ENCODE assay signal across 22 mouse cellular contexts in the genomic region with DNA sequence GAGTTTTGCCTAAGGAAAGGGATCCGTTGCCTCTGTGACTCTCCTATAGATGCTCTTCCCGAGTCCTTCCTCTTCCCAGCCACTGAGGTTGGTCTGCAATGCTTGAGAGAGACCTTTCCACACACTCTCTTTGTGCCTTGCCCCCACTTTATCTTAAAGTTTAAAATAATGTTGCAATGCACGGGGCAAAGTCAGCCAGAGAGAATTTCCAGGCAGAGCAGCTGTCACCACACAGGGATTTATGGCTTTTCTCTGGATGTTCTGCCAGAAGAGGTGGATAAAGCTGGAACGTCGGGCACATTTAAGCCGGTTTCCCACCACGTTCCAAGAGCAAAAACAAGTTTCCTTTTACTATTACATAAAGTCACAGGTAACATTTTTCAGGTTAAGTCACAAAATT. TPM values are rescaled to one million over a fixed set of nuclear protein-coding genes. Genes with fewer than 3 reads are reported as not detected.
DNase-seq lines count a peak whose midpoint lies in the region; ATAC-seq and TF ChIP-seq lines count a peak whose summit lies in the region.
"Had no signal": no experiment of that assay in that cellular context is flagged by ENCODE, and none has a peak within 500 bp of the region (broad histone marks: within the 10 kb centered on the region; RNA-seq: fewer than 3 reads in every experiment).

No protein-coding gene starts in this region.

- no peaks in the 10 kb centered on the region for H3K79me2 ChIP-seq in C2C12 (ENCODE audit: control insufficient read depth, insufficient read depth)

- peaks cover 43% of the 10 kb centered on the region for H3K27me3 ChIP-seq in C2C12 (ENCODE audit: control insufficient read depth, insufficient read depth, insufficient read length)
- H3K27me3 ChIP-seq in stomach, embryonic 15.5 days (replicated peaks), result no peaks in the 10 kb centered on the region

- peak; percentile 22 for DNase-seq in kidney, adult 18-20 months
- DNase-seq in kidney, adult 11 months, result no peak
- DNase-seq in adrenal gland, postnatal 14 days, result peak; percentile 38
- no peak for DNase-seq in spleen, adult 18-20 months
- DNase-seq in spleen, postnatal 14 days (ENCODE audit: low spot score in 2 of 2), result no peak
- DNase-seq: cerebellum, adult 8-10 months; gastrocnemius, adult 2 months; kidney, postnatal 14 days; layer of hippocampus, adult 9-11 months; liver, embryonic 13.5 days; right cerebral cortex, postnatal 25 days had no signal

- no peaks in the 10 kb centered on the region for H3K36me3 ChIP-seq in C2C12 (ENCODE audit: control insufficient read depth, insufficient read depth)
- no peaks in the 10 kb centered on the region for H3K36me3 ChIP-seq in stomach, embryonic 15.5 days
- H3K36me3 ChIP-seq: liver, embryonic 13.5 days had no signal

- H3K9ac ChIP-seq in stomach, embryonic 15.5 days, result no peak overlapping the region
- H3K9ac ChIP-seq: liver, embryonic 13.5 days had no signal

- peak overlapping the region; percentile 38 for H3K27ac ChIP-seq in stomach, embryonic 15.5 days
- H3K27ac ChIP-seq: gastrocnemius, adult 2 months; liver, embryonic 13.5 days had no signal

- no peak overlapping the region for H3K4me2 ChIP-seq in stomach, embryonic 15.5 days
- H3K4me2 ChIP-seq: liver, embryonic 13.5 days had no signal

- TF ChIP-seq CTCF in C2C12 (IDR thresholded peaks at IDR 0.05; ENCODE audit: control insufficient read depth, insufficient read depth, insufficient read length), result no peak

- H3ac ChIP-seq in C2C12 (ENCODE audit: control insufficient read depth, insufficient read length, low read depth), result no peak overlapping the region

- peaks cover 10% of the 10 kb centered on the region; the same call in 1 of the 2 replicates for H3K4me1 ChIP-seq in stomach, embryonic 15.5 days
- H3K4me1 ChIP-seq: liver, embryonic 13.5 days had no signal

- no peaks in the 10 kb centered on the region for H3K79me3 ChIP-seq in C2C12 (ENCODE audit: low read depth)

- no peaks in the 10 kb centered on the region for H3K9me3 ChIP-seq in stomach, embryonic 15.5 days
- H3K9me3 ChIP-seq: liver, embryonic 13.5 days had no signal

- no peak for ATAC-seq in stomach, embryonic 15.5 days (ENCODE audit: insufficient read depth, low FRiP score, low read depth)
- ATAC-seq: activated CD4-positive, CD25-positive, alpha-beta regulatory T cell, adult 4 months; forebrain, embryonic 16.5 days; lung, postnatal 0 days had no signal

- 30% methylated on average over 7 of the region's 7 CpGs for WGBS in stomach, embryonic 15.5 days

- H3K4me3 ChIP-seq in C2C12 (ENCODE audit: insufficient read depth, poor library complexity, severe bottlenecking), result no peak overlapping the region
- H3K4me3 ChIP-seq in stomach, embryonic 15.5 days (replicated peaks), result no peak overlapping the region
- H3K4me3 ChIP-seq: gastrocnemius, adult 2 months; liver, embryonic 13.5 days had no signal

TF ChIP-seq in C2C12, 6 proteins besides CTCF, POLR2A, EP300 and RAD21:
- TF ChIP-seq MYOG (IDR thresholded peaks at IDR 0.05; ENCODE audit: control insufficient read depth, extremely low read depth, insufficient read length) (no peak), CEBPB (IDR thresholded peaks at IDR 0.05; ENCODE audit: low read depth) (peak; percentile 46)

RNA-seq across cellular contexts. Expression of a gene that starts 27.1 kb away (rescaled TPM):
- 0.73 TPM for polyA plus RNA-seq in C2C12 (2012; fragmentation: generic; extraction: Trizol)
- 76.0 and 81.6 TPM in 2 replicates for total RNA-seq in adrenal gland, postnatal 14 days (2021)
- 113 and 130 TPM in 2 replicates for polyA plus RNA-seq in stomach, embryonic 15.5 days (2015; fragmentation: Nextera tagmentation; extraction: Ambion mirVana)
- total RNA-seq: CH12.LX; megakaryocyte-erythroid progenitor cell, adult 5-6 weeks had no signal
- polyA plus RNA-seq: activated CD4-positive, CD25-positive, alpha-beta regulatory T cell, adult 4 months had no signal

RNA-seq across cellular contexts. Expression of a gene that starts 40.9 kb away (rescaled TPM):
- polyA plus RNA-seq in C2C12 (2012; fragmentation: generic; extraction: Trizol), result not detected
- not detected in 2 replicates for total RNA-seq in adrenal gland, postnatal 14 days (2021)
- polyA plus RNA-seq in stomach, embryonic 15.5 days (2015; fragmentation: Nextera tagmentation; extraction: Ambion mirVana), result not detected in 2 replicates
- total RNA-seq: CH12.LX; gastrocnemius, adult 2 months; hematopoietic stem cell, adult 5-6 weeks; left cerebral cortex, postnatal 25 days; megakaryocyte-erythroid progenitor cell, adult 5-6 weeks; midbrain, postnatal 0 days had no signal
- polyA plus RNA-seq: activated CD4-positive, CD25-positive, alpha-beta regulatory T cell, adult 4 months; forebrain, embryonic 16.5 days; liver, embryonic 13.5 days; lung, postnatal 0 days; midbrain, postnatal 0 days; neural tube, embryonic 11.5 days had no signal

Comparison
In these comparisons a context has a peak if more than half of its experiments do, and no peak if none do; other contexts are left out.
1. DNase-seq: peak in kidney, adult 18-20 months (single experiment) and adrenal gland, postnatal 14 days (single experiment); none in kidney, adult 11 months (single experiment), spleen, adult 18-20 months (0 of 2) and spleen, postnatal 14 days (0 of 2).
2. RNA of a gene that starts 27.1 kb away (polyA plus RNA-seq): 113 to 130 TPM in stomach, embryonic 15.5 days; 0.73 TPM in C2C12 (single experiment); every median in the first group is over 10 times any median in the second.